Mouse (Mus musculus) erythroblast, embryonic 14.5 days (primary cell): ENCODE measurements around the gene Foxn3.

ENCODE experiments used
- GATA1 ChIP-seq: IDR thresholded peaks from 2 replicates; pipeline ENCODE4 v1.6.1; 2012; ENCODE audit warnings: low read length, inconsistent platforms, mixed read lengths
- TAL1 ChIP-seq: IDR thresholded peaks from 3 replicates; pipeline ENCODE4 v1.6.1; 2012; ENCODE audit warnings: low read length, inconsistent platforms, mixed read lengths

- TF ChIP-seq GATA1 (no peak), TAL1 (no peak)
These were observed 18.1 kb downstream of the Foxn3 start for GRCm38 (mm10) chr12:99545270-99545770.
